Mouse (Mus musculus) forebrain, embryonic 14.5 days (tissue): ENCODE results near the gene Myo15b. TPM values are rescaled to one million over a fixed set of nuclear protein-coding genes. Genes with fewer than 3 reads are reported as not detected.

Experiments
- ATAC-seq: fragments of 200-750 bp; cut with Nextera tagmentation; 2 replicates; pipeline ENCODE4 v1.8.0; 2017; ENCODE audit warnings: mild to moderate bottlenecking, moderate library complexity
- DNase-seq: peaks from one replicate; pipeline ENCODE4 v3.0.0-alpha.2; 2015; ENCODE audit warnings: low spot score
- H3K27ac ChIP-seq: fragments of 300-500 bp; sonication (generic); 2 replicates; pipeline ENCODE4 v1.5.1; 2014; ENCODE audit warnings: low read depth, mild to moderate bottlenecking, control low read depth, low read length, moderate library complexity
- H3K27me3 ChIP-seq: fragments of 300-500 bp; sonication (generic); replicated peaks from 2 replicates; pipeline ENCODE4 v1.6.1; 2014; ENCODE audit warnings: low read length, control low read depth, mixed read lengths; ENCODE audit not compliant: control insufficient read depth, insufficient read depth
- H3K36me3 ChIP-seq: fragments of 300-500 bp; sonication (generic); 2 replicates; pipeline ENCODE4 v1.6.1; 2014; ENCODE audit warnings: low read length, control low read depth; ENCODE audit not compliant: control insufficient read depth, insufficient read depth
- H3K4me1 ChIP-seq: fragments of 300-500 bp; sonication (generic); 2 replicates; pipeline ENCODE4 v1.6.1; 2014; ENCODE audit warnings: antibody characterized with exemption, low read length, control low read depth; ENCODE audit not compliant: control insufficient read depth, insufficient read depth
- H3K4me2 ChIP-seq: fragments of 300-500 bp; sonication (generic); 2 replicates; pipeline ENCODE4 v1.6.1; 2014; ENCODE audit warnings: mild to moderate bottlenecking, control low read depth, low read length
- H3K4me3 ChIP-seq: fragments of 300-500 bp; sonication (generic); 2 replicates; pipeline ENCODE4 v1.5.1; 2014; ENCODE audit warnings: low read depth, low read length, control low read depth
- H3K9ac ChIP-seq: fragments of 300-500 bp; sonication (generic); 2 replicates; pipeline ENCODE4 v1.6.1; 2014; ENCODE audit warnings: mild to moderate bottlenecking, low read length, control low read depth, moderate library complexity
- H3K9me3 ChIP-seq: fragments of 300-500 bp; sonication (generic); replicated peaks from 2 replicates; pipeline ENCODE4 v1.6.1; 2016; ENCODE audit warnings: low read length, control low read depth, mixed read lengths; ENCODE audit not compliant: control insufficient read depth
- WGBS: fragments of 180-500 bp; shearing (Covaris S2); extraction: QIAGEN DNeasy Blood & Tissue Kit; methylation state at CpG from one replicate; pipeline ENCODE4 v1.1.7; 2014; 5-methylcytosine and 5-hydroxymethylcytosine counted together
- polyA plus RNA-seq: library from polyadenylated mRNA; unstranded; fragments of >200 nt; fragmentation: Nextera tagmentation; extraction: Ambion mirVana; gene quantifications from 2 replicates; pipeline ENCODE4 v1.2.1, GENCODE M21; 2014

Myo15b gene
- polyA plus RNA-seq, 1 experiment from 2014 or later = not detected

- H3K4me2 ChIP-seq = no peak overlapping the region
- no peaks in the 10 kb centered on the region for H3K4me1 ChIP-seq
- no peak for DNase-seq
- H3K9ac ChIP-seq = no peak overlapping the region
- H3K9me3 ChIP-seq = no peaks in the 10 kb centered on the region
- WGBS = 84% methylated on average over 5 of the region's 5 CpGs
- H3K27me3 ChIP-seq = no peaks in the 10 kb centered on the region
- no peak for ATAC-seq
- H3K4me3 ChIP-seq = no peak overlapping the region
- no peak overlapping the region for H3K27ac ChIP-seq
- H3K36me3 ChIP-seq = 0 out of 2 replicates have a peak, but pooled peaks cover 11% of the 10 kb centered on the region
These were observed 44.0 kb downstream of the Myo15b start for GRCm38 (mm10) chr11:115902177-115902576.

GRCm38 (mm10) chr11:115902831-115903230 is 44.6 kb downstream of the Myo15b start:
- WGBS = 88% methylated on average over 1 of the region's 1 CpGs
- Histone ChIP-seq H3K9ac (no peak overlapping the region), H3K36me3 (0 out of 2 replicates have a peak, but pooled peaks cover 11% of the 10 kb centered on the region), H3K4me3 (no peak overlapping the region), H3K27me3 (no peaks in the 10 kb centered on the region), H3K4me2 (no peak overlapping the region), H3K4me1 (no peaks in the 10 kb centered on the region), H3K27ac (no peak overlapping the region), H3K9me3 (no peaks in the 10 kb centered on the region)
- DNase-seq (peak; percentile 13), ATAC-seq (no peak)

GRCm38 (mm10) chr11:115903384-115904230 is 45.4 kb downstream of the Myo15b start:
- no peaks in the 10 kb centered on the region for H3K9me3 ChIP-seq
- H3K4me3 ChIP-seq = no peak overlapping the region
- no peaks in the 10 kb centered on the region for H3K4me1 ChIP-seq
- DNase-seq = no peak
- 87% methylated on average over 11 of the region's 11 CpGs for WGBS
- no peak overlapping the region for H3K9ac ChIP-seq
- ATAC-seq = no peak
- H3K27ac ChIP-seq = no peak overlapping the region
- no peak overlapping the region for H3K4me2 ChIP-seq
- H3K36me3 ChIP-seq = 0 out of 2 replicates have a peak, but pooled peaks cover 11% of the 10 kb centered on the region
- H3K27me3 ChIP-seq = no peaks in the 10 kb centered on the region

GRCm38 (mm10) chr11:115904231-115904955 is 46.2 kb downstream of the Myo15b start:
- Histone ChIP-seq H3K36me3 (0 out of 2 replicates have a peak, but pooled peaks cover 11% of the 10 kb centered on the region), H3K27me3 (no peaks in the 10 kb centered on the region), H3K4me1 (no peaks in the 10 kb centered on the region), H3K27ac (no peak overlapping the region), H3K4me3 (no peak overlapping the region), H3K9me3 (no peaks in the 10 kb centered on the region), H3K9ac (no peak overlapping the region), H3K4me2 (no peak overlapping the region)
- no peak for DNase-seq
- WGBS = 90% methylated on average over 8 of the region's 8 CpGs
- ATAC-seq = no peak

- WGBS = 59% methylated on average over 16 of the region's 16 CpGs
- no peaks in the 10 kb centered on the region for H3K4me1 ChIP-seq
- H3K4me3 ChIP-seq = no peak overlapping the region
- H3K9ac ChIP-seq = no peak overlapping the region
- no peak overlapping the region for H3K27ac ChIP-seq
- ATAC-seq (no peak), DNase-seq (no peak)
- no peak overlapping the region for H3K4me2 ChIP-seq
- H3K9me3 ChIP-seq = no peaks in the 10 kb centered on the region
- H3K27me3 ChIP-seq = no peaks in the 10 kb centered on the region
- 0 out of 2 replicates have a peak, but pooled peaks cover 11% of the 10 kb centered on the region for H3K36me3 ChIP-seq
These were observed 47.0 kb downstream of the Myo15b start for GRCm38 (mm10) chr11:115904956-115905790.

- no peak for ATAC-seq
These were observed 47.9 kb downstream of the Myo15b start for GRCm38 (mm10) chr11:115906116-115906515.

GRCm38 (mm10) chr11:115906521-115906920 is 48.3 kb downstream of the Myo15b start:
- no peak for DNase-seq
- Histone ChIP-seq H3K4me3 (no peak overlapping the region), H3K27me3 (no peaks in the 10 kb centered on the region), H3K9me3 (no peaks in the 10 kb centered on the region), H3K4me1 (no peaks in the 10 kb centered on the region), H3K36me3 (0 out of 2 replicates have a peak, but pooled peaks cover 11% of the 10 kb centered on the region), H3K9ac (no peak overlapping the region), H3K27ac (no peak overlapping the region), H3K4me2 (no peak overlapping the region)
- ATAC-seq = no peak
- 90% methylated on average over 5 of the region's 5 CpGs for WGBS

More at GRCm38 (mm10) chr11:115906116-115906515, 47.9 kb downstream of the Myo15b start:
- whole genome bisulfite sequencing = 76% methylated on average over 3 of the region's 3 CpGs
- Histone ChIP-seq H3K27ac (no peak overlapping the region), H3K36me3 (0 out of 2 replicates have a peak, but pooled peaks cover 11% of the 10 kb centered on the region), H3K4me3 (no peak overlapping the region), H3K4me2 (no peak overlapping the region), H3K4me1 (no peaks in the 10 kb centered on the region), H3K9ac (no peak overlapping the region), H3K9me3 (no peaks in the 10 kb centered on the region), H3K27me3 (no peaks in the 10 kb centered on the region)
- no peak for DNase-seq

- no peak for ATAC-seq
- Histone ChIP-seq H3K4me1 (no peaks in the 10 kb centered on the region), H3K4me3 (no peak overlapping the region), H3K9me3 (no peaks in the 10 kb centered on the region), H3K36me3 (peaks cover 25% of the 10 kb centered on the region), H3K4me2 (no peak overlapping the region), H3K27ac (no peak overlapping the region), H3K27me3 (no peaks in the 10 kb centered on the region), H3K9ac (no peak overlapping the region)
- no peak for DNase-seq
- 99% methylated on average over 5 of the region's 5 CpGs for WGBS
These were observed 52.9 kb downstream of the Myo15b start for GRCm38 (mm10) chr11:115911134-115911561.
